Mouse (Mus musculus): Measurements from ENCODE around the gene Thoc5.

- TF ChIP-seq TAL1 (conservative IDR thresholded peaks at IDR 0.05; ENCODE audit: low read depth, low read length) (no peak), CTCF (IDR thresholded peaks at IDR 0.05; ENCODE audit: low read depth, low read length) (no peak), GATA1 (IDR thresholded peaks at IDR 0.05; ENCODE audit: borderline replicate concordance, low read length) (no peak)
Measured at GRCm38 (mm10) chr11:4966888-4967287, 71.8 kb downstream of the Thoc5 start.
